Mouse (Mus musculus): ENCODE results near the gene Hbb-bh1.
"Not testable (repeated sequence)": the region's sequence is repeated elsewhere in the genome, so short reads cannot be mapped to it uniquely, and the experiment has no call there.

Hbb-bh1 gene

DNA sequence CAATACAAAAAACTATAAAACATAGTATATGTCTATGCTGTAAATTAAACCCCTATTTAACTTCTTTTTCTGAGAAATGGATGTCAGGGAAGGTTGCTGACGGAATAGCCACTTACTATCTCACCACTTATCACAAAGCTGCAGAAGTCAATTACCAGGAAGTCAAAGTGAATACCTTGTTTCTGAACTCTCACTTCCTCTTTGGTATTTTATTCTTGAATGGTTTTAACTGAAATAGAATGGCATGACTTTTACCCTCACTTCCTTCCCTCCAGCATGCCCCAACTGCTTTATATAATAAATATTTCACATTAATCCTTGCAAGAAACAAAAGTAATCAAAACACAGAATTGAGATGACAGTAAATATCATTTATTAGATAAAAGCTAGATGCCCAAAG is 30.8 kb downstream of the Hbb-bh1 start:
- no peak for DNase-seq (ENCODE audit: low spot score)

DNA sequence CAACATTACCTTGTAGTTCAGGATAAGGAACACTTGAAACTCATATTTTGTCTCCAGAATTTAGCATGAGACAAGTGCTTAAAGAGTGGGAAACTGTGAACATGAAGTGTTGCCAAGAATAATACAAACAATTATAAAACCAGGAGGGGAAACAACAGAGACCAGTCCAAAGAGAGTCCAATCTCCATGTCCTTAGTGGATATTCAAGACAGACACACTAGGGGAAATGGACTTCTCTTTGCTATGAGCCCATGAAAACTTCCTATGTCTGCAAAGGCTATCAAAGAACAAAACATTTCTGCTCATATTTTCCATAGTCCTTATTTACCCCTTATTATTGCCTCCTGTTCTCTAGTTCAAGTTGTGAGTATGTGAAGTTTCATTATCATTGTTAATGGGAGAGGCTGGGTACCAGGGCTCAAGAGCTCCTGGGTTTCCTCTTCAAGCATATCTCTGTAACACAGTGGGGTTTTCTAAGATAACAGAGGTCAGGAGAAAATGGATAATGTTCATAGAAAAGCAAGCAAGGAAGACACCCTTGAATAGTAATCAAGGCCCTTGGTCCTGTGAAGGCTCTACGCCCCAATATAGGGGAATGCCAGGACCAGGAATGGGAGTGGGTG is 31.6 kb downstream of the Hbb-bh1 start:
- no peak for DNase-seq (ENCODE audit: low spot score)

GRCm38 (mm10) chr7:103810746-103811145 is 32.2 kb downstream of the Hbb-bh1 start:
- no peak for DNase-seq (ENCODE audit: low spot score)

DNA sequence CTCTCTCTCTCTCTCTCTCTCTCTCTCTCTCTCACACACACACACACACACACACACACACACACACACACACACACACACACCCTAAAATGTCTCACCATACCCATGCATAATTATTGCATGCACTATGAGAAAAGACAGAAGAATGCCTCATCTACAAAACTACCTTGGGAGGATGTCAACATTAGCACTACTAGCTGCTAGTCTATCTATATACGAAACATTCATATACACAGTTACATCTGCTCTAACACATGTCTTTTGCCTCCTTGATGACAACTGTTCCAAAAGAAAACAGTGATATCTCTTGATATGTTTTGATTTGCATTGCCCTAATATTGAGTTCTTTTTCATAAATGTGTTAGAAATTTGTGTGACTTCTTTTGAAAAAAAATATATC is 32.7 kb downstream of the Hbb-bh1 start:
- no peak for DNase-seq (ENCODE audit: low spot score)

- no peak for DNase-seq (ENCODE audit: low spot score)
Measured at GRCm38 (mm10) chr7:103809801-103810155, 33.2 kb downstream of the Hbb-bh1 start.

GRCm38 (mm10) chr7:103808971-103809800 is 33.8 kb downstream of the Hbb-bh1 start:
- DNase-seq (ENCODE audit: low spot score) = no peak

- DNase-seq (ENCODE audit: low spot score) = not testable (repeated sequence)
Measured at GRCm38 (mm10) chr7:103808120-103808519, 34.8 kb downstream of the Hbb-bh1 start.

- DNase-seq (ENCODE audit: low spot score) = no peak
Measured at GRCm38 (mm10) chr7:103806856-103807255, 36.1 kb downstream of the Hbb-bh1 start.

DNA sequence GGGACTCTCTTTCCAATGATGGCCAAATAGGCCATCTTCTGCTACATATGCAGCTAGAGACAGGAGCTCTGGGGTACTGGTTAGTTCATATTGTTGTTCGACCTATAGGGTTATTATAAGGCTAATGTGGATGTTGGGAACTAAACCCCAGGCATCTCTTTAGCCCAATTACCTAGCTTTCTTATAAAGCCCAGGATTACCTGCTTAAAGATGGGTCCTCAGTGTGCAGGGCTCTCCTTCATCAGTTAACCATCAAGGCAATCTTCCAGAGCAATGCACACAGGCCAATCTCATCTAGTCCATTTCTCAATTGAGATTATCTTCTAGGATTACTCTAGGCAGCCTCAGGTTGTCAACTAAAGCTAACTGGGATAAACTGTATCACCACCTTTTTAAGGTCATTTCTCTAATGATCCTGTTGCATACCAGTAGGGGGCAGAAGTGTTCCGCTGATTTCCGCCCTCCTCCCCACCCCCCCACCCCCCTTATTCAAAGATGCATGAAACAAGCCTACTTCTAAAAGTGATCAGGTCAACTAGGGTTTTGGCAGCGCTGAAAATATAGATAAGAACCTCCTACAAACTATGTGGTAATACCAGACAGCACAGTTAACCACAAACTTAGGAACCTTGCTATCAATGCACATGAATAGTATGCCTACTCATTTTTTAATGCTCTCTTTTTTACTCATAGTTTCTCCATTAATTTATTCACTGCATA is 50.1 kb downstream of the Hbb-bh1 start:
- no peak for DNase-seq (ENCODE audit: low spot score)

- DNase-seq (ENCODE audit: low spot score) = no peak
Measured at GRCm38 (mm10) chr7:103791721-103792120, 51.2 kb downstream of the Hbb-bh1 start, which contains the start of gene Olfr67. Olfr67 (minus strand) TSS chr7:103791821.

Measured in T-cell, adult 2 months (primary cell).